Mouse (Mus musculus) forebrain, embryonic 12.5 days (tissue): Measurements from ENCODE around the gene Mrps6. TPM values are rescaled to one million over a fixed set of nuclear protein-coding genes. Genes with fewer than 3 reads are reported as not detected.

ENCODE experiments used
- ATAC-seq: fragments of 200-750 bp; cut with Nextera tagmentation; 2 replicates; pipeline ENCODE4 v1.8.0; 2017; ENCODE audit warnings: moderate TSS enrichment; ENCODE audit not compliant: low FRiP score
- H3K27ac ChIP-seq: fragments of 300-500 bp; sonication (generic); 2 replicates; pipeline ENCODE4 v1.5.1; 2016; ENCODE audit warnings: mild to moderate bottlenecking
- H3K27me3 ChIP-seq: fragments of 300-500 bp; sonication (generic); 2 replicates; pipeline ENCODE4 v1.6.1; 2016; ENCODE audit warnings: mild to moderate bottlenecking
- H3K36me3 ChIP-seq: fragments of 300-500 bp; sonication (generic); replicated peaks from 2 replicates; pipeline ENCODE4 v1.6.1; 2016; ENCODE audit warnings: mild to moderate bottlenecking
- H3K4me1 ChIP-seq: fragments of 300-500 bp; sonication (generic); 2 replicates; pipeline ENCODE4 v1.6.1; 2016
- H3K4me2 ChIP-seq: fragments of 300-500 bp; sonication (generic); 2 replicates; pipeline ENCODE4 v1.6.1; 2016; ENCODE audit warnings: mild to moderate bottlenecking, moderate library complexity
- H3K4me3 ChIP-seq: fragments of 300-500 bp; sonication (generic); replicated peaks from 2 replicates; pipeline ENCODE4 v1.5.1; 2016; ENCODE audit warnings: mild to moderate bottlenecking
- H3K9ac ChIP-seq: fragments of 300-500 bp; sonication (generic); 2 replicates; pipeline ENCODE4 v1.6.1; 2016; ENCODE audit warnings: mild to moderate bottlenecking
- H3K9me3 ChIP-seq: fragments of 300-500 bp; sonication (generic); 2 replicates; pipeline ENCODE4 v1.6.1; 2016
- WGBS: fragments of 180-500 bp; shearing (Covaris S2); methylation state at CpG from one replicate; pipeline ENCODE4 v1.1.7; 2016; 5-methylcytosine and 5-hydroxymethylcytosine counted together
- polyA plus RNA-seq: library from polyadenylated mRNA; unstranded; fragments of >200 nt; fragmentation: Nextera tagmentation; extraction: Ambion mirVana; gene quantifications from 2 replicates; pipeline ENCODE4 v1.2.1, GENCODE M21; 2016

The Mrps6 gene
- polyA plus RNA-seq, 1 experiment from 2014 or later = 133 TPM

GRCm38 (mm10) chr16:92039966-92040365 is 18.1 kb upstream of the Mrps6 start:
- Histone ChIP-seq H3K36me3 (no peaks in the 10 kb centered on the region), H3K27ac (no peak overlapping the region), H3K4me1 (no peaks in the 10 kb centered on the region), H3K4me2 (no peak overlapping the region), H3K9ac (no peak overlapping the region), H3K4me3 (no peak overlapping the region), H3K9me3 (no peaks in the 10 kb centered on the region), H3K27me3 (no peaks in the 10 kb centered on the region)
- WGBS = 96% methylated on average over 11 of the region's 11 CpGs
- ATAC-seq = no peak

- peaks cover 11% of the 10 kb centered on the region; the same call in 1 of the 2 replicates for H3K4me1 ChIP-seq
- no peaks in the 10 kb centered on the region for H3K36me3 ChIP-seq
- H3K4me3 ChIP-seq = no peak overlapping the region
- H3K4me2 ChIP-seq = no peak overlapping the region
- no peak for ATAC-seq
- H3K27me3 ChIP-seq = no peaks in the 10 kb centered on the region
- 84% methylated on average over 7 of the region's 7 CpGs for WGBS
- peaks cover 11% of the 10 kb centered on the region for H3K9me3 ChIP-seq
- H3K9ac ChIP-seq = no peak overlapping the region
- H3K27ac ChIP-seq = no peak overlapping the region
These were observed 6.2 kb upstream of the Mrps6 start for GRCm38 (mm10) chr16:92051777-92052310.

GRCm38 (mm10) chr16:92052569-92052968 is 5.5 kb upstream of the Mrps6 start:
- peaks cover 11% of the 10 kb centered on the region for H3K9me3 ChIP-seq
- H3K4me3 ChIP-seq = no peak overlapping the region
- H3K4me1 ChIP-seq = peaks cover 14% of the 10 kb centered on the region; the same call in 1 of the 2 replicates
- H3K4me2 ChIP-seq = no peak overlapping the region
- H3K9ac ChIP-seq = no peak overlapping the region
- WGBS = 79% methylated on average over 10 of the region's 10 CpGs
- H3K36me3 ChIP-seq = no peaks in the 10 kb centered on the region
- no peak overlapping the region for H3K27ac ChIP-seq
- no peaks in the 10 kb centered on the region for H3K27me3 ChIP-seq
- no peak for ATAC-seq

DNA sequence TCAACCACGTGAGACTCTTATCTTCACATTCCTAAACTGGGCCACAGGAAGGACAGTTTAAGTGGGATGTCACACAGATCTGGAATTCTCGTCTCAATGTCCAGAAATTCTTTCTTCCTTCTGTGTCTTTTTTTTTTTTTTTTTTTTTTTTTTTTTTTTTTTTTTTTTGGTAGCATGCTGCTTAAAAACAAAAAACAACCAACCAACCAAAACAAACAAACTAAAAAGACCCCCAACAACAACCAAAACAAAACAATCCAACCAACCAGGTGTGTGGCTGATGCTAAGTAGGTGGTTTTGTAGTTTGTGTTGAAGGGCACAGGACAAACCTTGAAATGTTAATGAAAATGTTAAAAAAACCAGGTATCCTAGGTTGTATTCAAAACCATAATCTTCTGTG is 1.4 kb upstream of the Mrps6 start:
- WGBS = 79% methylated on average over 2 of the region's 2 CpGs

DNA sequence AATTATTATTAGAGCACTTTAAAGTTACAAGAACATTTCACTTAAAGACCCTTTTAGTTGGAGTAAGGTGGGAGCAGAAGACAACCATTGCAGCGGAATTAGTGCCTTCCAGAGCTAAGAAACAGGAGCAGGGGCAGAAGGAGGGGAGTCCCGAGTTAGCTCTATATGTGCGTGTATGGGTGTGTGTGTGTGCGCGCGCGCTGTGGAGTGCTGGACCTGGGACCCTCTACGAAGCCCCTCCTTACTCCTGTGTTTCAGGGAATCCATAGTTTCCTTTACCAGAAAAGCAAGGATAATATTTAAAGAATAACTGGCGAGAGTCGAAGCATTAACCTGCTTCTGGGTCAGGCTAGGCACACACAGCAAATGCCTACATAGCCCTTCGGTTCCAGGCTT is 616 bp upstream of the Mrps6 start:
- H3K9me3 ChIP-seq = peaks cover 11% of the 10 kb centered on the region
- H3K9ac ChIP-seq = peak overlapping the region; percentile 91
- H3K4me2 ChIP-seq = peak overlapping the region; percentile 84
- ATAC-seq = peak; percentile 67
- 7% methylated on average over 11 of the region's 11 CpGs for WGBS
- H3K27ac ChIP-seq = peak overlapping the region; percentile 86
- H3K4me3 ChIP-seq = peak overlapping the region; percentile 64
- peaks cover 26% of the 10 kb centered on the region for H3K4me1 ChIP-seq
- no peaks in the 10 kb centered on the region for H3K27me3 ChIP-seq
- H3K36me3 ChIP-seq = peaks cover 21% of the 10 kb centered on the region

More for the DNA sequence above, 1.4 kb upstream of the Mrps6 start:
- ATAC-seq = no peak
- H3K4me3 ChIP-seq = no peak overlapping the region
- peaks cover 26% of the 10 kb centered on the region for H3K4me1 ChIP-seq
- no peaks in the 10 kb centered on the region for H3K27me3 ChIP-seq
- H3K9me3 ChIP-seq = peaks cover 11% of the 10 kb centered on the region
- no peak overlapping the region for H3K9ac ChIP-seq
- peaks cover 13% of the 10 kb centered on the region for H3K36me3 ChIP-seq
- H3K4me2 ChIP-seq = no peak overlapping the region
- H3K27ac ChIP-seq = no peak overlapping the region

DNA sequence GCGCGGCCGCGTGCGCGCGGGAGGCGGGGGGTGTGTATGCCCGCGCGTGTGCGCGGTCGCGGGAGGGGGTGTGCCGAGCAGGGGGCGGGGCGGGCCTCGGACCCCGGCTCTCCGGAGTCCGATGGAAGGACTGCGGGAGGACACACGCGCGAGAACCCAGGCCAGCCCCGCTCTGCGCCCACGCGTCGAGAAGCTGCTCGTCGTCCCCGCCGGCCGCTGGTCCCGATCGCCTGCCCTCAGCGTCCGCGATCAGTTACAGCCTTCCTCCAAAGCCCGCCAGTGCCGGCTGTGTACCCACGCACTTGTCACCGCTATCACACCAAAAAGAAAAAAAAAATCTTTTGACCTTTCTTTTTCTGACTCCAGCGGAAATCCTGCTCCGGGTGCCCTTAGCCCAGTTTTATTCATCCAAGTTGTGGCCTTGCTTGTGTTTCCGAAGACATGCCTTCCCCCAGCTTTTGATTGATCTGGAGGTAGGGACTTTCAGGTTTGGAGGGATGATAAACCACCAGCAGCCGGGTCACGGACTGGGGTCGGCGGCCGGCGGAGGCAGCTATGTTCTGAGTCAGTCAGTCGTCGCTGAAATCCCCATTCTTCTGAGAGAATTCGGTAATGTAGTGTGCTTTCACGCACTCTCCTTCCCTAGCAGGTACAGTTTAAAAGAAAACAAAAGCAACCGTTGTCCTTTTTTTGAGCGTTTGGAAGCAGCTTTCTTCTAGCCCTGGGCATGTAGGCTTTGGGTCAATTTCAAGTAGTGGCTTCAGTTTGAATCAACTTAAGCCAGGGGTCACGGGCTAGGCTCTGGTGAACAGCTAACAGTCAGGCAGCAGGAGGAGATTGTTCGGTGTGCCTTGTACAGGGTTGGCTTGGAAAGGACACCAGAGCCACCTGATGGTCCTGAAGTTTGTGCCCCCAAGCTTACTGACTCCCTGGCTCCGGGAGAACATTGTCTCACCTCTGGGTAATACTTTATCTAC is 862 bp downstream of the Mrps6 start:
- peak overlapping the region; percentile 64 for H3K4me3 ChIP-seq
- ATAC-seq = peak; percentile 27

GRCm38 (mm10) chr16:92060213-92060612 is 2.1 kb downstream of the Mrps6 start:
- 69% methylated on average over 3 of the region's 3 CpGs for WGBS
- no peak overlapping the region for H3K27ac ChIP-seq
- no peaks in the 10 kb centered on the region for H3K27me3 ChIP-seq
- no peaks in the 10 kb centered on the region for H3K9me3 ChIP-seq
- H3K36me3 ChIP-seq = peaks cover 38% of the 10 kb centered on the region
- H3K9ac ChIP-seq = no peak overlapping the region
- ATAC-seq = no peak
- H3K4me2 ChIP-seq = peak overlapping the region; percentile 84
- H3K4me1 ChIP-seq = peaks cover 26% of the 10 kb centered on the region
- H3K4me3 ChIP-seq = no peak overlapping the region; the same call in 1 of the 2 replicates

More for the DNA sequence above, 862 bp downstream of the Mrps6 start:
- H3K9me3 ChIP-seq = peaks cover 6% of the 10 kb centered on the region
- H3K4me1 ChIP-seq = peaks cover 26% of the 10 kb centered on the region
- peaks cover 33% of the 10 kb centered on the region for H3K36me3 ChIP-seq
- 2% methylated on average over 62 of the region's 63 CpGs for WGBS
- H3K27ac ChIP-seq = peak overlapping the region; percentile 51; the same call in 1 of the 2 replicates
- no peaks in the 10 kb centered on the region for H3K27me3 ChIP-seq
- H3K4me2 ChIP-seq = peak overlapping the region; percentile 84
- peak overlapping the region; percentile 91 for H3K9ac ChIP-seq

- 96% methylated on average over 7 of the region's 7 CpGs for WGBS
- H3K36me3 ChIP-seq = peaks cover 45% of the 10 kb centered on the region
- no peaks in the 10 kb centered on the region for H3K9me3 ChIP-seq
- H3K27me3 ChIP-seq = no peaks in the 10 kb centered on the region
- H3K27ac ChIP-seq = no peak overlapping the region
- H3K4me1 ChIP-seq = peaks cover 26% of the 10 kb centered on the region
- no peak for ATAC-seq
- H3K4me3 ChIP-seq = no peak overlapping the region
- no peak overlapping the region for H3K4me2 ChIP-seq
- no peak overlapping the region for H3K9ac ChIP-seq
These were observed 3.5 kb downstream of the Mrps6 start for GRCm38 (mm10) chr16:92061586-92061985.

GRCm38 (mm10) chr16:92062832-92063231 is 4.8 kb downstream of the Mrps6 start:
- no peak overlapping the region for H3K4me3 ChIP-seq
- no peak overlapping the region for H3K27ac ChIP-seq
- no peak overlapping the region for H3K4me2 ChIP-seq
- no peak overlapping the region for H3K9ac ChIP-seq
- peaks cover 22% of the 10 kb centered on the region for H3K4me1 ChIP-seq
- H3K9me3 ChIP-seq = no peaks in the 10 kb centered on the region
- peaks cover 55% of the 10 kb centered on the region for H3K36me3 ChIP-seq
- H3K27me3 ChIP-seq = no peaks in the 10 kb centered on the region
- no peak for ATAC-seq
- 97% methylated on average over 1 of the region's 1 CpGs for WGBS

GRCm38 (mm10) chr16:92064801-92065200 is 6.7 kb downstream of the Mrps6 start:
- WGBS = 91% methylated on average over 2 of the region's 2 CpGs
- no peak overlapping the region for H3K4me3 ChIP-seq
- peaks cover 14% of the 10 kb centered on the region for H3K4me1 ChIP-seq
- no peak overlapping the region for H3K27ac ChIP-seq
- H3K9ac ChIP-seq = no peak overlapping the region
- H3K9me3 ChIP-seq = no peaks in the 10 kb centered on the region
- peaks cover 73% of the 10 kb centered on the region for H3K36me3 ChIP-seq
- no peak for ATAC-seq
- no peak overlapping the region for H3K4me2 ChIP-seq
- no peaks in the 10 kb centered on the region for H3K27me3 ChIP-seq

GRCm38 (mm10) chr16:92070338-92070737 is 12.3 kb downstream of the Mrps6 start:
- H3K9ac ChIP-seq = no peak overlapping the region

GRCm38 (mm10) chr16:92076797-92077196 is 18.7 kb downstream of the Mrps6 start:
- ATAC-seq = no peak

More at GRCm38 (mm10) chr16:92070338-92070737, 12.3 kb downstream of the Mrps6 start:
- Histone ChIP-seq H3K4me2 (no peak overlapping the region), H3K27me3 (no peaks in the 10 kb centered on the region), H3K9me3 (no peaks in the 10 kb centered on the region), H3K36me3 (peaks cover 55% of the 10 kb centered on the region), H3K4me3 (no peak overlapping the region), H3K4me1 (no peaks in the 10 kb centered on the region), H3K27ac (no peak overlapping the region)
- no peak for ATAC-seq
- 94% methylated on average over 8 of the region's 8 CpGs for WGBS

More at GRCm38 (mm10) chr16:92076797-92077196, 18.7 kb downstream of the Mrps6 start:
- Histone ChIP-seq H3K27me3 (no peaks in the 10 kb centered on the region), H3K4me2 (no peak overlapping the region), H3K27ac (no peak overlapping the region), H3K4me1 (no peaks in the 10 kb centered on the region), H3K36me3 (peaks cover 33% of the 10 kb centered on the region), H3K4me3 (no peak overlapping the region), H3K9ac (no peak overlapping the region), H3K9me3 (no peaks in the 10 kb centered on the region)
- WGBS = 96% methylated on average over 8 of the region's 8 CpGs
